Mouse (Mus musculus) adrenal gland, adult (tissue): ENCODE data around the gene 2900011O08Rik.

Source experiments
- DNase-seq, 2 experiments: peaks; one replicate each; pipeline ENCODE4 v3.0.0; 2022 to 2023; ENCODE audit warnings: low spot score in 1 of 2; ENCODE audit not compliant: inconsistent age in 2 of 2

2900011O08Rik gene

DNA sequence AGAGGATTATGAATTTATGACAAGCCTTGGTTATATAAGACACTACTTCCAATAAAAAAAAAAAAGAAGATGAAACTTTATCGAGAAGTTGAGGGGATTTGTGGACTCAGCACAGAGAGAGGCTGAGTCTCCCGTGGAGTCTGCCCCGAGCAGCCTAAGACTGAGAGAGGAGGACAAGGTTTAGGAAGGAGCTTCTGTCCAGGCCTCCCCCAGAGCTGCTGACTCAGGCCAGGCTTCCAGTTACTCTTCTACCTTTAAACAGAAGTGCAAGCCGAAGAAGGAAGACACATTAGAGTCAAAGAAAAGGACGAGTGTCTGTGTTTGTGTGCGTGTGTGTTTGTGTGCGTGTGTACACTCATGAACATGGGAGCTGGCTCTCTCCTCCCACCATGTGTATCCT is 144.4 kb downstream of the 2900011O08Rik start:
- DNase-seq: no peak

DNA sequence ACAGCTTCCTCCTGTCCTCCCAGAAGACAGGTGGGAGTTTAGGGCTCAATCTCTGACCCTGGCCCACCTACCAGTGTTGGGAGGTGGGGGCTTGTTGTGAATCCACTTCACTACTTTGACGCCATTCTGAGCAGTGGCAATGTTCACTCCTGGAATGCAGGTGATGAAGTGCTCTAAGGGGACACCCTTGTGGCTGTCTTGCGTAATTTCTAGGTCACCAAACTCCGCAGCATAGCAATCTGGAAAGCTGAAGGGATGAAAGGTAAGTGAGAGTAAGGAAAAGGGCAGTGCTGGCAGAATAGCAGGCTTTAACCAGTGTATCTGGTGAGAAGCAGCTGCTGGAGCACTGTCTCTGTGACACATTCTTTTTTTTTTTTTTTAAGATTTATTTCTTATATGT is 145.0 kb downstream of the 2900011O08Rik start:
- DNase-seq: no peak

DNA sequence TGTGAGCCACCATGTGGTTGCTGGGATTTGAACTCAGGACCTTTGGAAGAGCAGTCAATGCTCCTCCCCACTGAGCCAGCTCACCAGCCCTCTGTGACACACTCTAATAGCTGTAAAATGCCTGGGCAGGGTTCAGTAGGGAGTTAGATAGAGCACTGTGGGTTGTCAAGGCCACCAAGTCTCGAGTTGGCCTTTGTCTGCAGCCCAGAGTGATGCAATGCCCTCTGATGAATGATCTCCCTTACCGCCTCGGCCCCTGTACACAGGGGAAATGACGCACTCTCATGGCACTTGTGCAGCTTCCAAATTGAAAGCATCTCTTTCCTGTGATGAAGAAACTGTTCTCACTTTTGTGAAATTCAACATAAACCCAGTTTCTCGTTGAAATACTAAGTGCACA is 145.4 kb downstream of the 2900011O08Rik start:
- peak; percentile 90 to 95 for DNase-seq

DNA sequence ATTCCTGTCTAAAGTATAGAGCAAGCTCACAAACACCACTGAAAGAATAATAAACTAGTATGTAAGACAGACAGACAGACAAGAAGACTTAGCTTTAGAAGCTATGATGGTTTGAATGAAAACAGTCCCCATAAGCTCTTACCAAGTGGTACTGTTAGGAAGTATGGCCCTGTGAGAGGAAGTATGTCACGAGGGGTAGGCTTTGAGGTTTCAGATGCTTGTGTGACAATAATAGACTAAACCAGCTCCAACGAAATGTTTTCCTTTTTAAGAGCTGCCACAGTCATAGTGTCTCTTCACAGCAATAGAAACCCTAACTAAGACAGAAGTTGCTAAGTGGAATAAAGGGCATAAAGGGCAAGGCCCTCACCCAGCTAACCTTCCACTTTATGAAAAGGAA is 148.6 kb downstream of the 2900011O08Rik start:
- no peak for DNase-seq

DNA sequence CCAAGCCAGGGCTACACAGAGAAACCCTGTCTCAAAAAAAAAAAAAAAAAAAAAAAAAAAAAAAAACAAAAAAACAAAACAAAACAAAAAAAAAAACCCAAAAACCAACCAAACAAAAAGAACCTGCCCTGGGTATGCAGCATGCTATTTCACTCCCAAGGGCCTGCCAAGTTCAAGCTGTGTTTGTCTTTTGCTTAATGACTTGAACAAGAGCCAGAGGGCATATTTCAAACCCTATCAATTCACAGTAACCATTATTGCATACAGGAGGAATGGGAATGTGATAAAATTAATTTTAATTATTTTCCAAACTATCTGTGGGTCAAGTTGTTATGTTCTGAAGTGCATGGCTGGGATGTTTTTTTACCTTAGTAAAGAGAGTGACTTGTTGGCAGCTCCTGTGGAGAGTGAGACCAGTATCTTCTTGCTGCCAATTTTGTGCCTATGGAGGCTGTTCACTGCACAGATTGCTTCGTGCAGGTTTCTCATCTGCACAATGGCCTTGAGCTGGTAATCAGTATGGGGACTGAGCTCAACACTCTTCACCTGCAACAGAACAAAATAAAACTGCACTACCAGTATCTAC is 151.7 kb downstream of the 2900011O08Rik start:
- peak in 1 of 2 experiments; percentile 80 for DNase-seq

DNA sequence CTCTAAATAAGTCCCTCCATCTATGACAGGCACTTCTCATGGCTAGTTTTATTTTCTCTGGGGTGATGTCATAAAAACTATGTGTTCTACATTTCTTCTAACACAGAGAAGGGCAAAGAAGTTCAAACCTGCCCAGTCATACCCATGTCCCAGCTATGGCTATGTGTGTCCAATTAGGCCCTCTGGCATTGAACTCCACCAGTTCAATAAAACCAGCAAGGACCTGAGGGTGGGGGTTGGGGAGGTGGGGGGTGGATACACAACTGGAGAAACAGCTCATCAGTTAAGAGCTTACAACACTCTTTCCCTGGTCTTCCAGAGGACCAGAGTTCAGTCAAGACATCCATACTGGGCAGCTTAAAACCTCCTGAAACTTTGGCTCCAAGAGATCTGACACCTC is 152.7 kb downstream of the 2900011O08Rik start:
- no peak for DNase-seq

DNA sequence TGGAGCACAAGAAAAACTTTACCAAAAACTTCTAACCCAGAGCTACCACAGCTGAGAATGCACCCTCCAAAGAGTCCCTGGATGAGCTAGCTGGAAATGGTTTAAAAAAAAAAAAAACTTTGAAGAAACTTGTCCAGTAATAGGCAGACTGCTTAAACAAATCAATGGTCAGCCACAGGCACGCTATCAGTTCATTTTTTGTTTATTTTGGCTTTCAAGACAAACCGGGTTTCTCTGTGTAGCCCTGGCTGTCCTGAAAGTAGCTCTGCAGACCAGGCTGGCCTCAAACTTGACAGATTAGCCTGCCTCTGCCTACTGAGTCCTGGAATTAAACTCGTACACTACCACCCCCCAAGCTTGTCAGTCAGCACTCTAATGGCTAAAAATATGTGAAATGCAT is 156.9 kb downstream of the 2900011O08Rik start:
- DNase-seq: no peak

DNA sequence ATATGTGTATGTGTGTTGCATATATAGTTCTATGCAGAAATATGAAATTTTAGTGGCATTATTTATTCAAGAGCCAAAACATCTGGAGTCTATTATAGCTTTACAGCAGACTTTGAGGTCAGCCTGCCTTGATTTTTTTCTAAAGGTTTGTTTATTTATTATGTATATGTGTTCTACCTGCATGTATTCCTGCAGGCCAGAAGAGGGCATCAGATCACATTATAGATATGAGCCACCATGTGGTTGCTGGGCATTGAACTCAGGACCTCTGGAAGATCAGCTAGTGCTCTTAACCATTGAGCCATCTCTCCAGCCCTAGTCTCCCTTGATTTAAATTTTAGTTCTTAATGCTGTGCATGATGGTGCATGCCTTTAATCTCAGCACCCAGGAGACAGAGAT is 161.3 kb downstream of the 2900011O08Rik start:
- no peak for DNase-seq
